Mouse (Mus musculus) lung, embryonic 15.5 days (tissue): Measurements from ENCODE around the gene Prg2. TPM values are rescaled to one million over a fixed set of nuclear protein-coding genes. Genes with fewer than 3 reads are reported as not detected.
A peak's percentile ranks its signal among the peaks of the same experiment; 100 is the strongest.

Experiments
- ATAC-seq: fragments of 200-750 bp; cut with Nextera tagmentation; 2 replicates; pipeline ENCODE4 v1.8.0; 2017; ENCODE audit warnings: moderate number of reproducible peaks, borderline replicate concordance; ENCODE audit not compliant: low FRiP score, low TSS enrichment; ENCODE audit errors: extremely low read depth
- H3K27ac ChIP-seq: fragments of 300-500 bp; sonication (generic); 2 replicates; pipeline ENCODE4 v1.5.1; 2015; ENCODE audit warnings: moderate library complexity, mild to moderate bottlenecking, inconsistent platforms
- H3K27me3 ChIP-seq: fragments of 300-500 bp; sonication (generic); 2 replicates; pipeline ENCODE4 v1.6.1; 2015; ENCODE audit warnings: inconsistent platforms
- H3K36me3 ChIP-seq: fragments of 300-500 bp; sonication (generic); 2 replicates; pipeline ENCODE4 v1.6.1; 2015; ENCODE audit warnings: inconsistent platforms
- H3K4me1 ChIP-seq: fragments of 300-500 bp; sonication (generic); 2 replicates; pipeline ENCODE4 v1.6.1; 2015; ENCODE audit warnings: inconsistent platforms
- H3K4me2 ChIP-seq: fragments of 300-500 bp; sonication (generic); 2 replicates; pipeline ENCODE4 v1.6.1; 2015; ENCODE audit warnings: inconsistent platforms, mild to moderate bottlenecking, moderate library complexity
- H3K4me3 ChIP-seq: fragments of 300-500 bp; sonication (generic); 2 replicates; pipeline ENCODE4 v1.5.1; 2015; ENCODE audit warnings: mild to moderate bottlenecking, inconsistent platforms
- H3K9ac ChIP-seq: fragments of 300-500 bp; sonication (generic); 2 replicates; pipeline ENCODE4 v1.6.1; 2015; ENCODE audit warnings: inconsistent platforms
- H3K9me3 ChIP-seq: fragments of 300-500 bp; sonication (generic); 2 replicates; pipeline ENCODE4 v1.6.1; 2016; ENCODE audit warnings: inconsistent platforms
- WGBS: fragments of 180-500 bp; shearing (Covaris S2); methylation state at CpG from one replicate; pipeline ENCODE4 v1.1.7; 2015; 5-methylcytosine and 5-hydroxymethylcytosine counted together
- polyA plus RNA-seq: library from polyadenylated mRNA; unstranded; fragments of >200 nt; fragmentation: Nextera tagmentation; extraction: Ambion mirVana; gene quantifications from 2 replicates; pipeline ENCODE4 v1.2.1, GENCODE M21; 2015

The Prg2 gene
- polyA plus RNA-seq, 1 experiment from 2014 or later = 0.24 TPM

- peak; percentile 58; the same call in 1 of the 2 replicates for ATAC-seq
Observed at GRCm38 (mm10) chr2:85011906-85012604, 31.8 kb downstream of the Prg2 start.

DNA sequence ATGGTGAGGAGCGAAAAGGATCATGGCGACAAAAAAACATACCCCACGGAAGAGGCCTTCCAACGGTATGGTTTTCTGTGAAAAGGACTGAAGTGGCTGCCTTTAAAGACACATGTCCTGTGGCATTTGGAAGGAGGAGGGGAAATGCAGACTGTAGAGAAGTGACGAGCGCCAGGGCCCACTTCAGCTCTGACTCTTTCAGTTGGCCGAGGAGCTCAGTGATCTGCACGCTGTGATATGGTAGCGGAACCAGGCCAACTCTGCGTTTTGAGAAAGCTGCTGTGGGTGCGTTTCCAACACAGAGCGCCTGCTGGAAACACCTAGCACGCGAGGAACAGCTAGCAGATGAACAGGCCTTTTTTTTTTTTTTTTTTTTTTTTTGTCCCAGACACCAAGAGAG is 32.4 kb downstream of the Prg2 start:
- no peak overlapping the region for H3K4me2 ChIP-seq
- no peak overlapping the region for H3K27ac ChIP-seq
- H3K27me3 ChIP-seq = no peaks in the 10 kb centered on the region
- WGBS = 72% methylated on average over 14 of the region's 14 CpGs
- no peak overlapping the region for H3K4me3 ChIP-seq
- H3K9ac ChIP-seq = no peak overlapping the region
- H3K4me1 ChIP-seq = peaks cover 8% of the 10 kb centered on the region; the same call in 1 of the 2 replicates
- H3K36me3 ChIP-seq = no peaks in the 10 kb centered on the region
- no peaks in the 10 kb centered on the region for H3K9me3 ChIP-seq
- no peak for ATAC-seq

More at GRCm38 (mm10) chr2:85011906-85012604, 31.8 kb downstream of the Prg2 start:
- Histone ChIP-seq H3K27me3 (no peaks in the 10 kb centered on the region), H3K9me3 (no peaks in the 10 kb centered on the region), H3K9ac (no peak overlapping the region), H3K36me3 (no peaks in the 10 kb centered on the region), H3K27ac (no peak overlapping the region), H3K4me1 (peaks cover 8% of the 10 kb centered on the region; the same call in 1 of the 2 replicates), H3K4me2 (no peak overlapping the region), H3K4me3 (no peak overlapping the region)
- 25% methylated on average over 9 of the region's 9 CpGs for WGBS

DNA sequence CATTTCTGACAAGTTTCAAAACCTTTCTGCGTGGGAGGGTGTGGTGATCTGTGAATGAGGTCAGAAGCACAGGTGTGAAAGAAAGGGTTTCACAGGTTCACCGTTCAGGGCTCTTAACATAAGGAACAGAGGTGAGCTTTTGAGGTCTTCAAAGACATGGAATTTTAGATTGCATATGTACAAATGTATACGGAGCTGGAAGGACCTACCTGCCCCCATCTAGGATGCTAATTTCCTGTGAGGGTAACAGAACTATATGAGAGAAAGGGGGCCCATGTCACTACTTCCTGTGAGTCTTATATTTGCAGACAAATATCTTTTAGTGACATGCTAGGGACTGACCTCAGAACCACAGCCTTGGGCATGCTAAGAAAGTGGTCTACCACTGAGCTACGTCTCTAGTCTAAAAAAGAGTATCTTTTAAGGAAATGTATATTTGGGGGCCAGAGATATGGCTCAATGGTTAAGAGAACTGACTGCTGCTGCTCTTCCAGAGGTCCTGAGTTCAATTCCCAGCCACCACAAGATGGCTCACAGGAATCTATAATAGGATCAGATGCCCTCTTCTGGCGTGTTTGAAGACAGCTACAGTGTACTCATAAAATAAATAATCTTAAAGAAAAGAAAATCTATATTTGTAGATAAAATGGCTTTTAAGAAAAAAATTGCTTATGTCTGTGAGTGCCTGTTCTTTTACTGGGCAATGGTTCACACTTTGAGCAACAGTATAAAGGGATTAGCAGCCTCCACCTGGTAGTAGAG is 33.7 kb downstream of the Prg2 start:
- Histone ChIP-seq H3K4me1 (peaks cover 8% of the 10 kb centered on the region; the same call in 1 of the 2 replicates), H3K36me3 (no peaks in the 10 kb centered on the region), H3K4me3 (no peak overlapping the region), H3K9me3 (no peaks in the 10 kb centered on the region), H3K9ac (no peak overlapping the region), H3K27me3 (no peaks in the 10 kb centered on the region), H3K4me2 (no peak overlapping the region), H3K27ac (no peak overlapping the region)
- WGBS = 66% methylated on average over 5 of the region's 5 CpGs
- no peak for ATAC-seq

DNA sequence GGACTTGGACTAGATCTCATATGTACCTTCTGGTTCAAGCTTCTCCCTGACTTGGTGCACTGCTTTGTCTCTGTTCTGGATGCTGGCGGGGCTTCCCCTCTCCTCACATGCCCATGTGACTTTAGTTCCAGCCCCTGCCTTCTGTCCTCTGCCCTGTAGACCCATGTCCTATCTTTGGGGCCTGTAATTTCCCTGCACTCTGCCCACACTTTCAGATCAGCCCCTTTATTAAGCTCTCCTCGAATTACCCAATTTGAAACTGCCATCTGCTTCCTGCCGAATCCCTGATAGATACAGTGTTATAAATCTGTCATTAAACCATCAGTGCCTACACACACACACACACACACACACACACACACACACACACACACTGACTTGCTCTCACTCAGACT is 34.3 kb downstream of the Prg2 start:
- Histone ChIP-seq H3K4me3 (no peak overlapping the region), H3K4me1 (peaks cover 8% of the 10 kb centered on the region; the same call in 1 of the 2 replicates), H3K27me3 (no peaks in the 10 kb centered on the region), H3K36me3 (no peaks in the 10 kb centered on the region), H3K27ac (no peak overlapping the region), H3K9me3 (no peaks in the 10 kb centered on the region), H3K4me2 (no peak overlapping the region), H3K9ac (no peak overlapping the region)
- no peak for ATAC-seq
- 39% methylated on average over 3 of the region's 3 CpGs for WGBS

DNA sequence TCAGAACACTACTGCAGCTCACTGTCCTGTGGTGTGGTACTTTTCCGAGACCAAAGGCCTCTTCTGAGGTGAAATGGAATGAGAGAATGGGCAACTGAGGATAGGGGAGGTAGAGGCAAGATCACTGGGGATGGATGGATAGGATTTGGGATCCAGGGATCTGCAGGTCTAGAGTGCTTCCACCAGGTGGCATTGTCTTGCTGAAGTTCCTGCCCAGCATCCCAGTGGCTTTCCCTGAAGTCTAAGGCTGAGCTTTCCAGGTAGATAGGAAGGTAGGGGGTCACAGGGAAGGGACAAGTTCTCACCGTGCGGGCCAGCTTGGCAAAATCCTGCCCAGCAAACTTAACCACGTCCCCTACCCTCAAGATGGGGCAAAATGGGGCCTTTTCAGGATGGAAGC is 41.8 kb downstream of the Prg2 start:
- Histone ChIP-seq H3K9me3 (no peaks in the 10 kb centered on the region), H3K27me3 (no peaks in the 10 kb centered on the region), H3K9ac (no peak overlapping the region), H3K27ac (no peak overlapping the region), H3K4me3 (no peak overlapping the region), H3K4me2 (no peak overlapping the region), H3K4me1 (no peaks in the 10 kb centered on the region), H3K36me3 (no peaks in the 10 kb centered on the region)
- WGBS = 12% methylated on average over 4 of the region's 4 CpGs
- no peak for ATAC-seq

DNA sequence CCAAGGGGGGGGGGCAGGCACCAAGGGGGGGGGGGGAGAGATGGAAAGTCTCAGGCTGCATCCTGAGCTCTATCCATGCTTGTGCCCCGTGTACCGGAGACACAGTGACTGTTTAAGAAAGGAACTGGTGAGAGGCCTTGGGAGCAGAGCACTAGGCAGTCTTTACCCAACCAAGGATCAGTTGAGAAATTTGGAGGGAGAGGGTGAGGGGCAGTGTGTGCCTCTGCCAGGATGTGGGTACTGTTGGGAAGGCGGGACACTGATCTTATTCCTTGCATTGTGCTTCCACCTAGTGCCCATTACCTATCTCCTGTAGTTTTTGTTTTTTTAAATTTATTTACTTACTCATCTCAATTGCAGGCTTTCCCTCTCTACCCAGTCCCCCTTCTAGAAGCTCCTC is 45.9 kb downstream of the Prg2 start:
- ATAC-seq = no peak
- no peak overlapping the region for H3K4me3 ChIP-seq
- no peak overlapping the region for H3K4me2 ChIP-seq
- 0 out of 2 replicates have a peak, but pooled peaks cover 4% of the 10 kb centered on the region for H3K4me1 ChIP-seq
- H3K36me3 ChIP-seq = no peaks in the 10 kb centered on the region
- 76% methylated on average over 3 of the region's 3 CpGs for WGBS
- no peak overlapping the region for H3K9ac ChIP-seq
- no peaks in the 10 kb centered on the region for H3K27me3 ChIP-seq
- H3K27ac ChIP-seq = no peak overlapping the region
- no peaks in the 10 kb centered on the region for H3K9me3 ChIP-seq

DNA sequence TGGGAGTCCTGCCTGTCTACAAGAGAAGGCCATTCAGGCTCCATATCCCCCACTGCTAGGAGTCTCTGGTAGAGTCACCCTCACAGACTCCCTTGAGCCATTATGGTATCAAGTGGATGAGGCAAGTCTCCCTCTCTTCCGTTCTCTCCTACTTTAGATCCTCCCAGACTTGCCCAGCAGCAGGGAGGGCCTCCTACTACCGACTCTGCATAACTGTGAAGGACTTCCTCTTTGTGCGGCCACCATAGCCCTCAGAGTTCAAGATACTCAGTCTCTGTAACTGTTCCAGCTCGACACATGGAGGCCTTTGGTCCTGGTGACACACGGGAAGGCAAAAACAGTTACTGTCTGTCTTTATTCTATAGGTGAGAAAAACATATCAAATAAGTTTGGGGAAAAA is 47.0 kb downstream of the Prg2 start:
- Histone ChIP-seq H3K4me2 (no peak overlapping the region), H3K4me1 (0 out of 2 replicates have a peak, but pooled peaks cover 4% of the 10 kb centered on the region), H3K4me3 (no peak overlapping the region), H3K27me3 (no peaks in the 10 kb centered on the region), H3K9ac (no peak overlapping the region), H3K9me3 (no peaks in the 10 kb centered on the region), H3K27ac (no peak overlapping the region), H3K36me3 (no peaks in the 10 kb centered on the region)
- ATAC-seq = no peak
- WGBS = 57% methylated on average over 5 of the region's 5 CpGs

GRCm38 (mm10) chr2:85029897-85030296 is 49.6 kb downstream of the Prg2 start:
- no peak overlapping the region for H3K4me2 ChIP-seq
- ATAC-seq = no peak
- WGBS = 31% methylated on average over 6 of the region's 6 CpGs
- no peak overlapping the region for H3K9ac ChIP-seq
- 0 out of 2 replicates have a peak, but pooled peaks cover 4% of the 10 kb centered on the region for H3K4me1 ChIP-seq
- no peak overlapping the region for H3K27ac ChIP-seq
- H3K27me3 ChIP-seq = no peaks in the 10 kb centered on the region
- no peaks in the 10 kb centered on the region for H3K36me3 ChIP-seq
- H3K9me3 ChIP-seq = no peaks in the 10 kb centered on the region
- no peak overlapping the region for H3K4me3 ChIP-seq

DNA sequence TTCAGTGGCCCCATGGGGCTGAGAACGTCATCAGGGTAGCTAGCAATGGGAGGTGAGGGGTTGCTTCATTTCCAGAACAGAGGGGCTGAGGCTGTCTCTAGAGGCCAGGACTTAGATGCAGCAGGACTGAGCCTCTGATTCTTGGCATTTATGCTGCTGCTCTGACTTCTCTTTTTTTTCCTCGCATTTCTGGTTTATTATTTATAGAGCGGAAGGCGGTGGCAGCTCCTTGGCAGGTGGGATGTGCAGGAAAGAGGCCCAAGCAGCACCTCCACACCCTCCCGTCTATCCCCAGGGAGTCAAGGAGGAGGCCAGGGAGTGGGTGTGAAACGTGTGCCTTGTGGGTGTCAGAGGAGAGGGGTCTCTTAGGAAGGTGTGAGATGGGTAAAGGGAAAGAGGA is 50.7 kb downstream of the Prg2 start:
- no peaks in the 10 kb centered on the region for H3K27me3 ChIP-seq
- no peak overlapping the region for H3K4me2 ChIP-seq
- no peak overlapping the region for H3K4me3 ChIP-seq
- 50% methylated on average over 6 of the region's 6 CpGs for WGBS
- H3K27ac ChIP-seq = no peak overlapping the region
- H3K4me1 ChIP-seq = 0 out of 2 replicates have a peak, but pooled peaks cover 4% of the 10 kb centered on the region
- H3K9ac ChIP-seq = no peak overlapping the region
- H3K9me3 ChIP-seq = no peaks in the 10 kb centered on the region
- no peaks in the 10 kb centered on the region for H3K36me3 ChIP-seq
- ATAC-seq = no peak

DNA sequence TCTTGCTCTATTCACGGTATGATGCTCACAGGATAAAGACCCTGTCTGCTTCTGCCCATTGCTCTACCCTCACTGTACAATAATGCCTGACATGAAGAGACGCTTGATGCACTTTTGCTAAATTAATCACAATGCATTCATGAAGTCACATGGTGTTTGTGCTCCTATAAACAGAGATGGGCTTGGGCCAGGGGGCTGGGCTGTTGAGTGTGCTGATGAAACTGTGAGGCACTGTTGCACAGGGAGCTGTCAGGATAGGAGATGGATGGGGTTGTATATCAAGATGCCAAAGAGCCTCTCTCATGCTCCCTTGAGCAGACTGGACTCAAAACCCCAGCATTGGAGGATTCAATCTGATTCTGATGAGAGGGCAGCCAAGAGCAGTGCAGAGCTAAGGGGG is 52.9 kb downstream of the Prg2 start:
- no peaks in the 10 kb centered on the region for H3K27me3 ChIP-seq
- WGBS = 73% methylated on average over 2 of the region's 2 CpGs
- H3K4me1 ChIP-seq = peaks cover 6% of the 10 kb centered on the region; the same call in 1 of the 2 replicates
- H3K9ac ChIP-seq = no peak overlapping the region
- H3K4me2 ChIP-seq = no peak overlapping the region
- no peak overlapping the region for H3K4me3 ChIP-seq
- no peak for ATAC-seq
- no peaks in the 10 kb centered on the region for H3K9me3 ChIP-seq
- no peaks in the 10 kb centered on the region for H3K36me3 ChIP-seq
- no peak overlapping the region for H3K27ac ChIP-seq
